Mouse (Mus musculus): ENCODE measurements around the gene Kcnmb3. TPM values are rescaled to one million over a fixed set of nuclear protein-coding genes. Genes with fewer than 3 reads are reported as not detected.

The Kcnmb3 gene
- polyA plus RNA-seq (2015; fragmentation: Nextera tagmentation; extraction: Ambion mirVana) = 0.10 and 0.16 TPM in 2 replicates

DNA sequence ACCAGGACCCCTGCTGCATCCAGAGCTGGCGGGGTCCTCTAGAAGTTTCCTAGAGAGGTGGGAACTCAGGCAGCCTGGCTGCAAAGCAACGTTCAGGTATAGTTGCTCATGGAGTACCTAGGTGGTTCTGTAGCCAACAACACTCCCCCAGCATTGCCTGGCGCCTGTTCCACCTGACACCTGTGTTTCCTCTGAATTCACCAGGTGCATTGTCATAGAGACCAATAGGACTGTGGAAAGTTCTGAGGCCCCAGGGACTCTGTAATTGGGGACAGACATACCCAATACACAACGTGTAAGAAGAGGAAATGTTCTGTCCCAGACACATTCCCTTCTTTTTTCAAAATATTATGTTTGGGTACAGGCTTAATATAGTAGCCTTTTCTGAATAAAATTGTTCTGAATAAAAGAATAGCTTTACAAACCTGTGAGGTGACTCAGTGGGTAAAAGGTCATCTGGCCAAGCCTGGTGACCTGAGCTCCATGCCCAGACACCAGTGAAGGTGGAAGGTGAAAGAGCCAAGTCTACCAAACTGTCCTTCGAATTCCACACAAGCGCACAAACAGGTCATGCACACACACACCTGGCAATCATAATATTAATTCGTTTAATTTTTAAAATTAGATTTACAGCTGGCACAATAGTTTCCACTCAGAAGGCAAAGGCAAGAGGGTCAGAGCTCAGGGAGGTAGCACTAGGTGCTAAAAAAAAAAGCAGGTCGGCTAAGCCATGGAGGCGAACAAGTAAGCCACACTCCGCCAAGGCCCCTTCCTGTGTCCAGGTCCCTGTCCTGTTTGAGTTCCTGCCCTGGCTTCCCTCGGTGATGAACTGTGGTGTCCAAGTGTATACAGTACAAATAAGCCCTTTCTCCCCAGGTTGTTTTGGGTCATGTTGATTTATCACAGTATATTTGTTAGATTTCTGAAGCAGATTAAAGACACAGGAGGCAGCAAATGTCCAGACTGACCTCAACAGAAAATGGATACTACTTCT lies at the start of gene Kcnmb3:
TSS of gene Kcnmb3 (minus strand) at position 135 of the 994 bp plus-strand sequence.
- Histone ChIP-seq H3K4me3 (ENCODE audit: low read depth, low read length) (no peak within 1 kb of the TSS), H3K9ac (ENCODE audit: low read depth, low read length) (no peak within 1 kb of the TSS), H3K36me3 (ENCODE audit: control insufficient read depth, insufficient read depth, low read length) (no peaks in the 10 kb centered on the region), H3K4me2 (ENCODE audit: low read length) (no peak within 1 kb of the TSS), H3K27ac (ENCODE audit: low read length) (no peak within 1 kb of the TSS), H3K4me1 (ENCODE audit: control insufficient read depth, insufficient read depth, low read length) (no peaks in the 10 kb centered on the region; the same call in 1 of the 2 replicates), H3K9me3 (replicated peaks; ENCODE audit: control insufficient read depth, low read length, poor library complexity, severe bottlenecking) (no peaks in the 10 kb centered on the region), H3K27me3 (ENCODE audit: control insufficient read depth, insufficient read depth, low read depth, low read length) (no peaks in the 10 kb centered on the region)
- ATAC-seq = no peak
- WGBS = 81% methylated on average over 11 of the region's 11 CpGs

DNA sequence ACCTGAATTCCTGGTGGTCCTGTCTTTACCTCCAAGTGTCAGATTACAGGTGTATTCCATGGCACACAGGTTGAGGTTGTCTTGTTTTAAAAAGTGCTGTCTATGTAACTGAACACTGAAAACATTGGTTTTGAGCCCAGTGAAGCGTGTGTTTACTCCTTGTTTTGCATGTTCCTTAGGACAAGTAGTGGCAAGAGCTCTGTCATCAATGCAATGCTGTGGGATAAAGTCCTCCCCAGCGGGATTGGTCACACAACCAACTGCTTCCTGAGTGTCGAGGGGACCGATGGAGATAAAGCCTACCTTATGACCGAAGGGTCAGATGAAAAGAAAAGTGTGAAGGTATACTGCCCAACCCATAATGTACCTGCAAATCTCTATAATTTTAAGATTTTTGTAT lies 46.1 kb upstream of the Kcnmb3 start:
- Histone ChIP-seq H3K4me3 (ENCODE audit: low read depth, low read length) (no peak overlapping the region), H3K9ac (ENCODE audit: low read depth, low read length) (no peak overlapping the region), H3K36me3 (ENCODE audit: control insufficient read depth, insufficient read depth, low read length) (peaks cover 29% of the 10 kb centered on the region; the same call in 1 of the 2 replicates), H3K4me2 (ENCODE audit: low read length) (no peak overlapping the region), H3K9me3 (replicated peaks; ENCODE audit: control insufficient read depth, low read length, poor library complexity, severe bottlenecking) (no peaks in the 10 kb centered on the region), H3K27me3 (ENCODE audit: control insufficient read depth, insufficient read depth, low read depth, low read length) (no peaks in the 10 kb centered on the region), H3K27ac (ENCODE audit: low read length) (no peak overlapping the region), H3K4me1 (ENCODE audit: control insufficient read depth, insufficient read depth, low read length) (no peaks in the 10 kb centered on the region)
- WGBS = 96% methylated on average over 5 of the region's 5 CpGs
- no peak for ATAC-seq

DNA sequence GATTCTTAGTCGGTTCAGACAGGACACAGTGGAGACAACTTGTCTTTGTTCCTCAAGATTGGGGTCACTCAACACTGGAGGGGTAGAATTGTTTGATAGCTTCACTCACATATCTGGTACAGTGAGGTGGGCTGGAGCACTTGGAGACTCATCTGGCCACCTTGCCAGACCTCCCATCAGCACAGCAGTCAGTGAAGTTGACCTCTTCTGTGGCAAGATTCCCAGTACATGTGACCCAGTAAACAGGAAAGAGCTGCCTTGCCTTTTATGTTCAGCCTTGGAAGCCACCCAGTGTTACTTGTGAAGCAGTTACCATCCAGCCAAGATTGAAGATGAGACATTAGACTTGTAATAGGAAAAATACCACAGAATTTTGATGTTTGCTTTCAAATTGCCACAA lies 45.5 kb upstream of the Kcnmb3 start:
- ATAC-seq = no peak
- peaks cover 29% of the 10 kb centered on the region; the same call in 1 of the 2 replicates for H3K36me3 ChIP-seq (ENCODE audit: control insufficient read depth, insufficient read depth, low read length)
- 56% methylated on average over 1 of the region's 1 CpGs for WGBS

DNA sequence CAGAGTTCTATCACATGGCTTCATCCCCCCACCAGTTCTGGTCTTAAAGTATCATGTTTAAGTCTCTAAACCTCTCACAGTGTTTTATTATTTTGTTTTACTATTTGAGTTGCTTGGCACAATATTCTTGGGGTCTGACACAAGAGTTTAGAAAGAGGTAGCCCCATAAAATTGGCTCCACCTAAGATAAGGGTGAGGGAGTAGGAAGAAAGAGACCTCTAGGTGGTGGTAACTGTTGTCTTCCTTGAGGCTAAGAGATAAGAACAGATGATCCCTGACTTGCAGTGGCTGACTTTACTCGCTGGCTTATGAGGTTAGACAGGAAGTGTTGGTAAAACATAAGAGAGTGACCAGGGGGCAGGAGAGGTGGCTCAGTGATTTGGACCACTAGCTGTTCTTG lies 43.7 kb upstream of the Kcnmb3 start:
- no peak for ATAC-seq
- Histone ChIP-seq H3K4me3 (ENCODE audit: low read depth, low read length) (no peak overlapping the region), H3K4me2 (ENCODE audit: low read length) (no peak overlapping the region), H3K27me3 (ENCODE audit: control insufficient read depth, insufficient read depth, low read depth, low read length) (no peaks in the 10 kb centered on the region), H3K27ac (ENCODE audit: low read length) (no peak overlapping the region), H3K36me3 (ENCODE audit: control insufficient read depth, insufficient read depth, low read length) (peaks cover 27% of the 10 kb centered on the region; the same call in 1 of the 2 replicates), H3K4me1 (ENCODE audit: control insufficient read depth, insufficient read depth, low read length) (peaks cover 6% of the 10 kb centered on the region; the same call in 1 of the 2 replicates), H3K9ac (ENCODE audit: low read depth, low read length) (no peak overlapping the region), H3K9me3 (replicated peaks; ENCODE audit: control insufficient read depth, low read length, poor library complexity, severe bottlenecking) (no peaks in the 10 kb centered on the region)
- 74% methylated on average over 1 of the region's 1 CpGs for WGBS

More for the DNA sequence above, 45.5 kb upstream of the Kcnmb3 start:
- Histone ChIP-seq H3K27me3 (ENCODE audit: control insufficient read depth, insufficient read depth, low read depth, low read length) (no peaks in the 10 kb centered on the region), H3K9me3 (replicated peaks; ENCODE audit: control insufficient read depth, low read length, poor library complexity, severe bottlenecking) (no peaks in the 10 kb centered on the region), H3K9ac (ENCODE audit: low read depth, low read length) (no peak overlapping the region), H3K27ac (ENCODE audit: low read length) (no peak overlapping the region), H3K4me1 (ENCODE audit: control insufficient read depth, insufficient read depth, low read length) (no peaks in the 10 kb centered on the region), H3K4me3 (ENCODE audit: low read depth, low read length) (no peak overlapping the region), H3K4me2 (ENCODE audit: low read length) (no peak overlapping the region)

DNA sequence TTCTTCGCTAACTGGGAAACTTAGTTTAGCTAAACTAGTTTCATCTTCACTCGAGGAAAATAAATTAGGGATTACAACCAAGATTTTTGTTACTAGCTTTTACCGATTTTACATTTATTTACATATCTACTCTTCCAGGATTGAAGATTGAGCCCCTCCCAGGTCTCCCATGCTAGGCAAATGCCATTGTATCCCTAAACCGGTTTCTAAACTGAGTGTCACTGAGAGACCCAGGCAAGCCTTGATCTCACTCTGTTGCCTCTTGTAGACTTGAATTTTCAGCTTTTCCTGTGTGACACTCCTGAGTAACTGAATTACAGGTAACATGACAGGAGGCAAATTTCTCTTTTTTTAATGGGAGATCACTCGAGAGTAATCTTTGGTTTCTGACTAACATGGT lies 38.0 kb upstream of the Kcnmb3 start:
- H3K4me1 ChIP-seq (ENCODE audit: control insufficient read depth, insufficient read depth, low read length) = peaks cover 13% of the 10 kb centered on the region
- peak overlapping the region; percentile 90 for H3K4me3 ChIP-seq (ENCODE audit: low read depth, low read length)
- peak overlapping the region; percentile 79; the same call in 1 of the 2 replicates for H3K9ac ChIP-seq (ENCODE audit: low read depth, low read length)
- H3K4me2 ChIP-seq (ENCODE audit: low read length) = peak overlapping the region; percentile 76
- no peaks in the 10 kb centered on the region for H3K27me3 ChIP-seq (ENCODE audit: control insufficient read depth, insufficient read depth, low read depth, low read length)
- no peak for ATAC-seq
- 15% methylated on average over 5 of the region's 5 CpGs for WGBS
- peaks cover 12% of the 10 kb centered on the region; the same call in 1 of the 2 replicates for H3K36me3 ChIP-seq (ENCODE audit: control insufficient read depth, insufficient read depth, low read length)
- no peaks in the 10 kb centered on the region for H3K9me3 ChIP-seq (replicated peaks; ENCODE audit: control insufficient read depth, low read length, poor library complexity, severe bottlenecking)
- peak overlapping the region; percentile 85 for H3K27ac ChIP-seq (ENCODE audit: low read length)

DNA sequence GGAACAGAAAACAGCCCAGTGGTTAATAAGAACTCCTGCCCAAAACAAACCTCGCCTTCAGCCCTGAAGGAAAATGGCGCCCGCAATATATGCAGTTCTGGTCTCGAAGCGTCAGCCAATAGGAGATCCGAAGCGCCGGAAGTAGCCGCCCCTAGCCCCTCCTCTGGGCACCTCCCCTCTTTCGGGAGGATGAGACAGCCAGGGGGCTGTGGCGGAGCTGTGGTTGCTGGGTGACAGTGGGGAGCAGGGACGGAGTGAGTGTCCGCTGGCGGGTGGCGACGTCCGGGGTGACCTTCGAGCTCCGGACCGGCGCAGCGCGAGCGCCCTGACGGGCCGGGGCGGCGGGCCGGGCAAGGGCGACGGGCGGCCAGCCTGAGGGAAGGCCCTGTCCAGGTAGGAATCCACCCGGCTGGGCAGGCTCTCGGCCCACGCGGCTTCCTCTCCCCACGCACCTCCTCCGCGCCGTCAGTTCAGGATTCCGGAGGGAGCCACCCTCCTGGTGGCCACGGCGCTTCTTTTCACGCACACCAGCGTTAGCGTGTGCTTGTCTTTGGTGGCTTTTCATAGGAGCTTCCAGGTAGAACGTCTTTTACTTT lies 37.4 kb upstream of the Kcnmb3 start, which contains the start of gene Mfn1:
TSS of gene Mfn1 (plus strand) at position 163 of the 596 bp plus-strand sequence.
- Histone ChIP-seq H3K9ac (ENCODE audit: low read depth, low read length) (peak within 1 kb of the TSS; percentile 79), H3K36me3 (ENCODE audit: control insufficient read depth, insufficient read depth, low read length) (peaks cover 7% of the 10 kb centered on the region; the same call in 1 of the 2 replicates), H3K9me3 (replicated peaks; ENCODE audit: control insufficient read depth, low read length, poor library complexity, severe bottlenecking) (no peaks in the 10 kb centered on the region), H3K27ac (ENCODE audit: low read length) (peak within 1 kb of the TSS; percentile 85), H3K4me2 (ENCODE audit: low read length) (peak within 1 kb of the TSS; percentile 76), H3K27me3 (ENCODE audit: control insufficient read depth, insufficient read depth, low read depth, low read length) (no peaks in the 10 kb centered on the region), H3K4me3 (ENCODE audit: low read depth, low read length) (peak within 1 kb of the TSS; percentile 90), H3K4me1 (ENCODE audit: control insufficient read depth, insufficient read depth, low read length) (peaks cover 13% of the 10 kb centered on the region)
- 0% methylated on average over 37 of the region's 47 CpGs for WGBS
- ATAC-seq = peak; percentile 100

DNA sequence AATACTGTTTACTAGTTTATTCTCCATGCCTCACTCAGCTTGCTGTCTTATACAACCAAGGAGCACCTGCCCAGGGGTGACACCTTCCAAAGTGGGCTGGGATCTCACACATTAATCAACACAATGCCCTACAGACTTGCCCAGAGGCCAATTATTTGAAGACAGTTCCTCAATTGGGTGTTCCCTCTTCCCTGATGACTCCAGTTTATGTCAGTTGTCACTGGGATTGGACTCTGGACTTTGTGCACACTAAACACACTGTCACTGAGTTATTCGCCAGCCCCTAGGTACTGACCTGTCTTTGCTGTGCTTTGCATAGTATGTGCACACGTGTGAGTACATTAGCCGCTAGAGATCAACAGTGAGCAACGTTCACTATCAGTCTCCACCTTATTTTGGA lies 35.1 kb upstream of the Kcnmb3 start:
- Histone ChIP-seq H3K9me3 (replicated peaks; ENCODE audit: control insufficient read depth, low read length, poor library complexity, severe bottlenecking) (no peaks in the 10 kb centered on the region), H3K27ac (ENCODE audit: low read length) (no peak overlapping the region), H3K4me1 (ENCODE audit: control insufficient read depth, insufficient read depth, low read length) (peaks cover 13% of the 10 kb centered on the region), H3K9ac (ENCODE audit: low read depth, low read length) (no peak overlapping the region), H3K4me2 (ENCODE audit: low read length) (no peak overlapping the region), H3K4me3 (ENCODE audit: low read depth, low read length) (no peak overlapping the region), H3K36me3 (ENCODE audit: control insufficient read depth, insufficient read depth, low read length) (peaks cover 22% of the 10 kb centered on the region), H3K27me3 (ENCODE audit: control insufficient read depth, insufficient read depth, low read depth, low read length) (no peaks in the 10 kb centered on the region)
- WGBS = 93% methylated on average over 4 of the region's 4 CpGs
- no peak for ATAC-seq

DNA sequence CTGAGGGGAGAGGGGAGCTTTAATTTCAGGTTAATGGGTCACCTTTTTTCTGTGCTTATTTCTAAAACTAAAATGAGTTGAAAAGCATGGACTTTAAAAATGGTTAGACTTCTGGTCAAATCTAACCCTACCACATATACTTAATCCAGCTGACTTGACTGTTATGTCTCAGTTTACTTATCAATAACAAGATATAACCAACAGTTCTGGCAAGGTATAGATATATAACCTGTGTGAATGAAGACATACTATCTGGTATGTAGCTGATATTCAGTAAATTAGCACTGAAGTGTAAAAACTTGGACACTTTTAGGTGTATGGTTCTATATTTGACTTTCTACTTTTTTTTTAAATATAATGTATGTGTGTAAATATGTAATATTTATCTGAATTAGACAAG lies 21.5 kb upstream of the Kcnmb3 start:
- H3K4me3 ChIP-seq (ENCODE audit: low read depth, low read length) = no peak overlapping the region
- H3K4me2 ChIP-seq (ENCODE audit: low read length) = no peak overlapping the region
- H3K27ac ChIP-seq (ENCODE audit: low read length) = no peak overlapping the region
- peaks cover 10% of the 10 kb centered on the region for H3K36me3 ChIP-seq (ENCODE audit: control insufficient read depth, insufficient read depth, low read length)
- H3K4me1 ChIP-seq (ENCODE audit: control insufficient read depth, insufficient read depth, low read length) = peaks cover 25% of the 10 kb centered on the region
- no peak overlapping the region for H3K9ac ChIP-seq (ENCODE audit: low read depth, low read length)
- no peak for ATAC-seq
- H3K27me3 ChIP-seq (ENCODE audit: control insufficient read depth, insufficient read depth, low read depth, low read length) = no peaks in the 10 kb centered on the region
- no peaks in the 10 kb centered on the region for H3K9me3 ChIP-seq (replicated peaks; ENCODE audit: control insufficient read depth, low read length, poor library complexity, severe bottlenecking)

All from midbrain, embryonic 16.5 days (tissue).